Mouse (Mus musculus): ENCODE measurements at regions not wholly inside any gene's neighbourhood (a gene's known extent, or its start where the extent isn't known, plus 50 kb on each side); places are given as distances from the start of the nearest gene placed in this dataset.
"Not testable (repeated sequence)": the region's sequence is repeated elsewhere in the genome, so short reads cannot be mapped to it uniquely, and the experiment has no call there.

- POLR2A ChIA-PET, result no interaction called here
- TF ChIP-seq CTCF (IDR thresholded peaks at IDR 0.05), result no peak
Observed at GRCm38 (mm10) chr3:91957173-91957572, 57.2 kb upstream of the Pglyrp3 start.

GRCm38 (mm10) chr3:91958571-91958970 is 55.8 kb upstream of the Pglyrp3 start:
- ChIA-PET CTCF (no interaction called here), POLR2A (no interaction called here)
- DNase-seq (ENCODE audit: low read depth, low spot score) (no peak), ATAC-seq (no peak)
- TF ChIP-seq CTCF (IDR thresholded peaks at IDR 0.05), result no peak
- in situ Hi-C loops (cut with MboI; ENCODE audit: low pct_unique_long_range_greater_than_20kb), result no loop called here
- H3K27me3 ChIP-seq, result no peaks in the 10 kb centered on the region

More at GRCm38 (mm10) chr3:91957173-91957572, 57.2 kb upstream of the Pglyrp3 start:
- H3K27me3 ChIP-seq, result no peaks in the 10 kb centered on the region
- DNase-seq (ENCODE audit: low read depth, low spot score) (no peak), ATAC-seq (no peak)
- in situ Hi-C loops (cut with MboI; ENCODE audit: low pct_unique_long_range_greater_than_20kb), result no loop called here
- CTCF ChIA-PET, result no interaction called here

- POLR2A ChIA-PET; DNase-seq (ENCODE audit: low read depth, low spot score); ATAC-seq; in situ Hi-C loops (cut with MboI; ENCODE audit: low pct_unique_long_range_greater_than_20kb); H3K27me3 ChIP-seq: not testable (repeated sequence)
- CTCF ChIA-PET, result interaction anchor here (1.3 kb wide), 1 partner anchor 10 kb away, joined by 3 read pairs; no protein-coding TSS in a partner anchor
Observed at GRCm38 (mm10) chr3:91963881-91964280, 50.5 kb upstream of the Pglyrp3 start.

- DNase-seq (ENCODE audit: low read depth, low spot score), result not testable (repeated sequence)
Observed at GRCm38 (mm10) chr3:91964543-91964942, 49.8 kb upstream of the Pglyrp3 start.

More at GRCm38 (mm10) chr3:91964543-91964942, 49.8 kb upstream of the Pglyrp3 start:
- H3K27me3 ChIP-seq; ATAC-seq; CTCF ChIA-PET; in situ Hi-C loops (cut with MboI; ENCODE audit: low pct_unique_long_range_greater_than_20kb); POLR2A ChIA-PET: not testable (repeated sequence)

Data from Patski (cell line).